Mouse (Mus musculus) neutrophil, adult 65 days (primary cell): ENCODE data around the gene Taar1. TPM values are rescaled to one million over a fixed set of nuclear protein-coding genes. Genes with fewer than 3 reads are reported as not detected.

ENCODE experiments used
- total RNA-seq: library from RNA; stranded (reverse); gene quantifications from 2 replicates; pipeline ENCODE4 v1.2.4, GENCODE M21; 2023

Gene Taar1
- not detected in 2 replicates for total RNA-seq

GRCm38 (mm10) chr10:23920056-23920455 lies at the start of gene Taar1:
Gene Taar1, plus strand, starts transcription at chr10:23920356.

DNA sequence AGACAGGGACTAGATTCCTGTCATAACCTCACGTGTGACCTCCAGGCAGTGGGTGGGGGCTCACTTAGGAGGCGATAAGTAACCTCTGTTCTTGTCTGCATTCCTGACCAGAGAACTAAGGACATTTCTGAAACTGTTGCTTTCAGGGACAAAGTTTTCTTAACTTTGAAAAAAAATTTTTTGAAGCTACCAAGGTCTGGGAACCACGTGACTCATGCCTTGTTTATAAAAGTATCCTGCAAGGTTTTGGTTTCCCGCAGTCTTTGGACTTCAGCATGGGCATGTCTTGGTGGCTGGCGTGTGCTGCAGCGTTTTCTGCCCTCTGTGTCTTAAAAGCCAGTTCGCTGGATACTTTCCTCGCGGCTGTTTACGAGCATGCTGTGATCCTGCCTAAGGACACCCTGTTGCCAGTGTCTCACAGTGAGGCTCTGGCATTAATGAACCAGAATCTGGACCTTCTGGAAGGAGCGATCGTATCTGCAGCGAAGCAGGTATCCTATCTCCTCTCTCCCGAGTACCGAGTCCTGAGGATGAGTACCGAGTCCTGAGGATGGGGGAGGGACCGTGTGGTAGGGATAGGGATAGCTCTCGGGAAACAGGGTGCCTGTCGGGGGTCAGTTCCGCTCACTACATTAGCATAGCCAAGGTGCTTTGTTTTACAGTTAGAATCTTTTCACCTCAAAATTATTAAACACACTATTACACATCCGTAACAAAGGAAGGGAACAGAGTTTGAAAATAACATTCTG lies 25.4 kb upstream of the Taar1 start, which contains the start of gene Vnn1:
Gene Vnn1, plus strand, starts transcription at position 88 of the 749 bp plus-strand sequence.

GRCm38 (mm10) chr10:23938312-23938711 lies 18.2 kb downstream of the Taar1 start, which contains the start of gene Taar2:
Gene Taar2, plus strand, starts transcription at chr10:23938572.

GRCm38 (mm10) chr10:23949508-23950005 lies 29.4 kb downstream of the Taar1 start, which contains the start of gene Taar3:
Gene Taar3, plus strand, starts transcription at chr10:23949558.

GRCm38 (mm10) chr10:23960444-23960915 lies 40.3 kb downstream of the Taar1 start, which contains the start of gene Taar4:
Gene Taar4, plus strand, starts transcription at chr10:23960494.

DNA sequence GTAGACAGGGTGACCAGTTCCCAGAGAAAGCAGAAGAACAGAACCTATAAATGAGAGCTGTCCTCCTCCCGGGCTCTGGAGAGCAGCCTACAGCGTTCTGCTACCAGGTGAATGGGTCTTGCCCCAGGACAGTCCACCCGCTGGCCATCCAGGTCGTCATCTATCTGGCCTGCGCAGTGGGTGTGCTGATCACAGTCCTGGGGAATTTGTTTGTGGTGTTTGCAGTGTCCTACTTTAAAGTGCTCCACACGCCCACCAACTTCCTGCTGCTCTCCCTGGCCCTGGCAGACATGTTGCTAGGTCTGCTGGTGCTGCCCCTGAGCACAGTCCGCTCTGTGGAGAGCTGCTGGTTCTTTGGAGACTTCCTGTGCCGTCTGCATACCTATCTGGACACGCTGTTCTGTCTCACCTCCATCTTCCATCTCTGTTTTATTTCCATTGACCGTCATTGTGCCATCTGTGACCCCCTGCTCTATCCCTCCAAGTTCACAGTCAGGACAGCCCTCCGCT lies 50.6 kb downstream of the Taar1 start, which contains the start of gene Taar5:
Gene Taar5, plus strand, starts transcription at position 51 of the 510 bp plus-strand sequence.

Other genes with a start within 250 kb of the Taar1 start
- 294 and 605 TPM in 2 replicates for gene Rps12, start 133.1 kb upstream of the Taar1 start, total RNA-seq
- not detected in 2 replicates for gene Slc18b1, start 123.4 kb upstream of the Taar1 start, total RNA-seq
- 42.8 and 50.9 TPM in 2 replicates for gene Vnn3, start 68.9 kb upstream of the Taar1 start, total RNA-seq
- gene Vnn1, start 25.7 kb upstream of the Taar1 start, total RNA-seq, result not detected in 2 replicates
- not detected in 2 replicates for gene Taar2, start 18.2 kb downstream of the Taar1 start, total RNA-seq
- gene Taar3, start 29.2 kb downstream of the Taar1 start, total RNA-seq, result not detected in 2 replicates
- gene Taar4, start 40.1 kb downstream of the Taar1 start, total RNA-seq, result not detected in 2 replicates
- gene Taar5, start 50.4 kb downstream of the Taar1 start, total RNA-seq, result not detected in 2 replicates
- gene Taar6, start 65.3 kb downstream of the Taar1 start, total RNA-seq, result not detected in 2 replicates
- not detected in 2 replicates for gene Taar7a, start 73.1 kb downstream of the Taar1 start, total RNA-seq
- gene Taar7b, start 79.6 kb downstream of the Taar1 start, total RNA-seq, result not detected in 2 replicates
- gene Taar7d, start 106.9 kb downstream of the Taar1 start, total RNA-seq, result not detected in 2 replicates
- not detected in 2 replicates for gene Taar7e, start 117.3 kb downstream of the Taar1 start, total RNA-seq
- gene Taar7f, start 129.2 kb downstream of the Taar1 start, total RNA-seq, result not detected in 2 replicates
- gene Taar8a, start 156.1 kb downstream of the Taar1 start, total RNA-seq, result not detected in 2 replicates
- not detected in 2 replicates for gene Taar8b, start 171.9 kb downstream of the Taar1 start, total RNA-seq
- gene Taar8c, start 181.6 kb downstream of the Taar1 start, total RNA-seq, result not detected in 2 replicates
- not detected in 2 replicates for gene Taar9, start 189.2 kb downstream of the Taar1 start, total RNA-seq
- gene Stx7, start 228.9 kb downstream of the Taar1 start, total RNA-seq, result 82.1 and 86.0 TPM in 2 replicates